Mouse (Mus musculus): ENCODE data around the gene Lcp2.
"Not testable (repeated sequence)": the region's sequence is repeated elsewhere in the genome, so short reads cannot be mapped to it uniquely, and the experiment has no call there.

Gene Lcp2

GRCm38 (mm10) chr11:34086164-34086751 is 39.5 kb downstream of the Lcp2 start:
- DNase-seq (ENCODE audit: low spot score in 2 of 2): no peak

- no peak for DNase-seq (ENCODE audit: low spot score in 2 of 2)
These were observed 40.3 kb downstream of the Lcp2 start for GRCm38 (mm10) chr11:34087064-34087463.

GRCm38 (mm10) chr11:34098422-34098821 is 51.7 kb downstream of the Lcp2 start, which contains the start of gene 4930469K13Rik:
Gene 4930469K13Rik, minus strand, starts transcription at chr11:34098554.
- DNase-seq (ENCODE audit: low spot score in 2 of 2): no peak

GRCm38 (mm10) chr11:34101827-34102226 is 55.1 kb downstream of the Lcp2 start:
- DNase-seq (ENCODE audit: low spot score in 2 of 2): no peak

- DNase-seq (ENCODE audit: low spot score in 2 of 2): no peak
These were observed 58.2 kb downstream of the Lcp2 start for GRCm38 (mm10) chr11:34104919-34105318.

- no peak for DNase-seq (ENCODE audit: low spot score in 2 of 2)
These were observed 62.5 kb downstream of the Lcp2 start for GRCm38 (mm10) chr11:34109260-34109659.

GRCm38 (mm10) chr11:34111940-34112339 is 65.2 kb downstream of the Lcp2 start:
- DNase-seq (ENCODE audit: low spot score in 2 of 2): no peak

- no peak for DNase-seq (ENCODE audit: low spot score in 2 of 2)
These were observed 66.2 kb downstream of the Lcp2 start for GRCm38 (mm10) chr11:34112781-34113380.

GRCm38 (mm10) chr11:34113760-34114159 is 67.0 kb downstream of the Lcp2 start:
- no peak for DNase-seq (ENCODE audit: low spot score in 2 of 2)

- DNase-seq (ENCODE audit: low spot score in 2 of 2): no peak
These were observed 69.9 kb downstream of the Lcp2 start for GRCm38 (mm10) chr11:34116572-34117135.

GRCm38 (mm10) chr11:34117581-34117980 is 70.9 kb downstream of the Lcp2 start:
- DNase-seq (ENCODE audit: low spot score in 2 of 2): no peak

- no peak for DNase-seq (ENCODE audit: low spot score in 2 of 2)
These were observed 71.6 kb downstream of the Lcp2 start for GRCm38 (mm10) chr11:34118319-34118718.

- DNase-seq (ENCODE audit: low spot score in 2 of 2): no peak
These were observed 76.4 kb downstream of the Lcp2 start for GRCm38 (mm10) chr11:34123147-34123546.

GRCm38 (mm10) chr11:34124852-34125251 is 78.1 kb downstream of the Lcp2 start:
- DNase-seq (ENCODE audit: low spot score in 2 of 2): no peak

GRCm38 (mm10) chr11:34125727-34126126 is 79.0 kb downstream of the Lcp2 start:
- not testable (repeated sequence) for DNase-seq (ENCODE audit: low spot score in 2 of 2)

- DNase-seq (ENCODE audit: low spot score in 2 of 2): no peak
These were observed 81.7 kb downstream of the Lcp2 start for GRCm38 (mm10) chr11:34128412-34128811.

- no peak for DNase-seq (ENCODE audit: low spot score in 2 of 2)
These were observed 92.6 kb downstream of the Lcp2 start for GRCm38 (mm10) chr11:34139296-34139695.

Data from natural killer cell, adult 2 months (primary cell).